Mouse (Mus musculus): ENCODE measurements at regions not wholly inside any gene's neighbourhood (a gene's known extent, or its start where the extent isn't known, plus 50 kb on each side); places are given as distances from the start of the nearest gene placed in this dataset.
A peak's percentile ranks its signal among the peaks of the same experiment; 100 is the strongest.

DNA sequence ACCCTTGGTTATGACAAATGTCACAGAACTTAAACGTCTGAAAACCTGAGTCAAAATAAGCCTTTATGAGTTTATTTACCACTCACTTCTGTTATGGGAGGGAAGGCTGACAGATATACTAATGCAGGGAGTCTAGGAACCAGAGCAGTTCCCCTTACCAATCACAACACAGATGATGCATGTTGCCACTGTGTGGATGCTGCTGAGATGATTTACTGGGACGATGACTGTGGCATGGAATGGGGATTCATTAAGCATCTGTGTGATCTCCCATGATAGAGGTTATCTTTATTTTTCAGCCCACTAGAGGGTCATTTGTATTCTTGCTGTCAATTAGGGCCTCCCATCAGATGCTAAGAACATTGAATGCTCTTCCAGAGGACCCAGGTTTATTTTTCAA is 290.5 kb upstream of the Chrm2 start:
- DNase-seq (no peak), ATAC-seq (no peak)
- Histone ChIP-seq H3K4me1 (ENCODE audit: insufficient read depth) (no peaks in the 10 kb centered on the region), H3K9ac (replicated peaks) (no peak overlapping the region), H3K27me3 (ENCODE audit: insufficient read depth, low read length) (no peaks in the 10 kb centered on the region), H3K27ac (ENCODE audit: low read depth) (no peak overlapping the region), H3K9me3 (ENCODE audit: low read length) (no peaks in the 10 kb centered on the region), H3K4me3 (ENCODE audit: low read depth, low read length) (no peak overlapping the region), H3K4me2 (ENCODE audit: low read depth, low read length) (no peak overlapping the region), H3K36me3 (replicated peaks; ENCODE audit: insufficient read depth, low read length) (no peaks in the 10 kb centered on the region)
- WGBS (ENCODE audit: insufficient replicate concordance) = 67% methylated on average over 2 of the region's 2 CpGs
- TF ChIP-seq EP300 (IDR thresholded peaks at IDR 0.05; ENCODE audit: low read depth) (no peak), CTCF (IDR thresholded peaks at IDR 0.05; ENCODE audit: low read depth) (no peak)

- H3K27me3 ChIP-seq (ENCODE audit: insufficient read depth, low read length) = no peaks in the 10 kb centered on the region
- no peak overlapping the region for H3K9ac ChIP-seq (replicated peaks)
- ATAC-seq (no peak), DNase-seq (no peak)
- 64% methylated on average over 4 of the region's 4 CpGs for WGBS (ENCODE audit: insufficient replicate concordance)
- no peak overlapping the region for H3K4me3 ChIP-seq (ENCODE audit: low read depth, low read length)
- H3K4me1 ChIP-seq (ENCODE audit: insufficient read depth) = no peaks in the 10 kb centered on the region
- no peak overlapping the region for H3K4me2 ChIP-seq (ENCODE audit: low read depth, low read length)
- TF ChIP-seq CTCF (IDR thresholded peaks at IDR 0.05; ENCODE audit: low read depth) = no peak
- no peak for TF ChIP-seq EP300 (IDR thresholded peaks at IDR 0.05; ENCODE audit: low read depth)
- no peaks in the 10 kb centered on the region for H3K36me3 ChIP-seq (replicated peaks; ENCODE audit: insufficient read depth, low read length)
- H3K27ac ChIP-seq (ENCODE audit: low read depth) = no peak overlapping the region
- H3K9me3 ChIP-seq (ENCODE audit: low read length) = no peaks in the 10 kb centered on the region
Measured at GRCm38 (mm10) chr6:36098179-36098578, 289.7 kb upstream of the Chrm2 start.

DNA sequence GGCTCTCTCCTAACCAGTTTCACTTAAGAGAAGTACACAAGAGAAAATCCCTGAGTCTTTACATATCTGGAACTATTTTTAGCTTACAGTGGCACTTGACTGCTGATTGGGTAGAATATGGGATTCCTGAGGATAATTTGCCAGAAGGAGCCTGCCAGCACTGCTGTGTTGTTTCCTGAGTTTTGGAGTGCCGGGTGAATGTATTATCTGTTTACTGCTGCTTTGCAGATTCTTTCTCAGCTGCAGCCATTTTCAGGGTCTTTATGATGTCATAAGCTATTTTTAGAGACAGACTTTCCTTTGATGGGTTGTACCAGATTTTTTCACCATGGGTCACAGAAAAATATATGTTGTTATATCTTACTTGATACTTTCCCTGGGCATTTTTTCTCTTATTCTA is 279.1 kb upstream of the Chrm2 start:
- no peaks in the 10 kb centered on the region for H3K4me1 ChIP-seq (ENCODE audit: insufficient read depth)
- 55% methylated on average over 1 of the region's 1 CpGs for WGBS (ENCODE audit: insufficient replicate concordance)

GRCm38 (mm10) chr6:36137223-36137622 is 250.7 kb upstream of the Chrm2 start:
- TF ChIP-seq CTCF (IDR thresholded peaks at IDR 0.05; ENCODE audit: low read depth) (no peak), EP300 (IDR thresholded peaks at IDR 0.05; ENCODE audit: low read depth) (no peak)
- Histone ChIP-seq H3K4me2 (ENCODE audit: low read depth, low read length) (no peak overlapping the region), H3K9ac (replicated peaks) (no peak overlapping the region), H3K9me3 (ENCODE audit: low read length) (no peaks in the 10 kb centered on the region), H3K36me3 (replicated peaks; ENCODE audit: insufficient read depth, low read length) (no peaks in the 10 kb centered on the region), H3K4me3 (ENCODE audit: low read depth, low read length) (no peak overlapping the region), H3K4me1 (ENCODE audit: insufficient read depth) (no peaks in the 10 kb centered on the region), H3K27ac (ENCODE audit: low read depth) (no peak overlapping the region), H3K27me3 (ENCODE audit: insufficient read depth, low read length) (no peaks in the 10 kb centered on the region)
- DNase-seq (no peak), ATAC-seq (no peak)
- 61% methylated on average over 1 of the region's 1 CpGs for WGBS (ENCODE audit: insufficient replicate concordance)

More for the DNA sequence above, 279.1 kb upstream of the Chrm2 start:
- Histone ChIP-seq H3K36me3 (replicated peaks; ENCODE audit: insufficient read depth, low read length) (no peaks in the 10 kb centered on the region), H3K9ac (replicated peaks) (no peak overlapping the region), H3K4me2 (ENCODE audit: low read depth, low read length) (no peak overlapping the region), H3K9me3 (ENCODE audit: low read length) (no peaks in the 10 kb centered on the region), H3K27me3 (ENCODE audit: insufficient read depth, low read length) (no peaks in the 10 kb centered on the region), H3K4me3 (ENCODE audit: low read depth, low read length) (no peak overlapping the region), H3K27ac (ENCODE audit: low read depth) (no peak overlapping the region)
- DNase-seq = no peak
- ATAC-seq = no peak
- TF ChIP-seq EP300 (IDR thresholded peaks at IDR 0.05; ENCODE audit: low read depth) (no peak), CTCF (IDR thresholded peaks at IDR 0.05; ENCODE audit: low read depth) (no peak)

DNA sequence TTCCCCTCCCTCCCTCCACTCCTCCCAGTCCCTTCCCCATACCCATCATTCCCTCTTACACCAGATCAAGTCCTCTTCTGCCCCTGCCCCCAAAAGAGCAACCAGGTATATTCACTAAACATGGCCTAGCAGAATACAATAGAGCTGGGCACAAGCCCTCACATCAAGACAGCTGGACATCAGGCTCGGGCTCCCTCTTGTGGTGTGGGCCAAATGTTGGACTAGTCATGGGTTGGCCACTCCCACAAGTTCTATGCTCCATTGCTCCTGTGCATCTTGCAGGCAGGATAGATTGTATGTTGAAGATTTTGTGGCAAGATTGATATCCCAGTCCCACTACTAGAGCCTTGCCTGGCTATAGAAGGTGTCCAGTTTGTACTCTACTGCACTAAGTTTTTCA is 240.6 kb upstream of the Chrm2 start:
- Histone ChIP-seq H3K36me3 (replicated peaks; ENCODE audit: insufficient read depth, low read length) (no peaks in the 10 kb centered on the region), H3K4me2 (ENCODE audit: low read depth, low read length) (no peak overlapping the region), H3K4me1 (ENCODE audit: insufficient read depth) (no peaks in the 10 kb centered on the region), H3K4me3 (ENCODE audit: low read depth, low read length) (no peak overlapping the region), H3K9ac (replicated peaks) (no peak overlapping the region), H3K27me3 (ENCODE audit: insufficient read depth, low read length) (no peaks in the 10 kb centered on the region), H3K27ac (ENCODE audit: low read depth) (no peak overlapping the region), H3K9me3 (ENCODE audit: low read length) (no peaks in the 10 kb centered on the region)
- ATAC-seq = no peak
- 77% methylated on average over 1 of the region's 1 CpGs for WGBS (ENCODE audit: insufficient replicate concordance)
- no peak for DNase-seq
- no peak for TF ChIP-seq EP300 (IDR thresholded peaks at IDR 0.05; ENCODE audit: low read depth)

GRCm38 (mm10) chr6:36174514-36174913 is 213.4 kb upstream of the Chrm2 start:
- no peak for DNase-seq
- H3K4me3 ChIP-seq (ENCODE audit: low read depth, low read length) = no peak overlapping the region
- H3K9me3 ChIP-seq (ENCODE audit: low read length) = no peaks in the 10 kb centered on the region
- no peaks in the 10 kb centered on the region for H3K4me1 ChIP-seq (ENCODE audit: insufficient read depth)
- no peak for ATAC-seq
- no peak overlapping the region for H3K4me2 ChIP-seq (ENCODE audit: low read depth, low read length)
- no peaks in the 10 kb centered on the region for H3K36me3 ChIP-seq (replicated peaks; ENCODE audit: insufficient read depth, low read length)
- TF ChIP-seq CTCF (IDR thresholded peaks at IDR 0.05; ENCODE audit: low read depth) = no peak
- no peak for TF ChIP-seq EP300 (IDR thresholded peaks at IDR 0.05; ENCODE audit: low read depth)
- H3K27ac ChIP-seq (ENCODE audit: low read depth) = peak overlapping the region; percentile 57; the same call in 1 of the 2 replicates
- no peaks in the 10 kb centered on the region for H3K27me3 ChIP-seq (ENCODE audit: insufficient read depth, low read length)
- no peak overlapping the region for H3K9ac ChIP-seq (replicated peaks)

- DNase-seq (peak; percentile 14), ATAC-seq (peak; percentile 92)
- no peak overlapping the region for H3K4me3 ChIP-seq (ENCODE audit: low read depth, low read length)
- H3K4me2 ChIP-seq (ENCODE audit: low read depth, low read length) = no peak overlapping the region
- H3K4me1 ChIP-seq (ENCODE audit: insufficient read depth) = no peaks in the 10 kb centered on the region
- no peaks in the 10 kb centered on the region for H3K36me3 ChIP-seq (replicated peaks; ENCODE audit: insufficient read depth, low read length)
- no peaks in the 10 kb centered on the region for H3K27me3 ChIP-seq (ENCODE audit: insufficient read depth, low read length)
- H3K27ac ChIP-seq (ENCODE audit: low read depth) = peak overlapping the region; percentile 44
- no peaks in the 10 kb centered on the region for H3K9me3 ChIP-seq (ENCODE audit: low read length)
- TF ChIP-seq EP300 (IDR thresholded peaks at IDR 0.05; ENCODE audit: low read depth) (peak; percentile 42; the same call in 1 of the 2 replicates), CTCF (IDR thresholded peaks at IDR 0.05; ENCODE audit: low read depth) (no peak)
- 56% methylated on average over 3 of the region's 3 CpGs for WGBS (ENCODE audit: insufficient replicate concordance)
- H3K9ac ChIP-seq (replicated peaks) = no peak overlapping the region
Measured at GRCm38 (mm10) chr6:36175112-36175511, 212.8 kb upstream of the Chrm2 start.
